Comparison of ENCODE assay signal across 10 mouse cellular contexts in genomic region chr10:93608051-93608450, GRCm38 (mm10). TPM values are rescaled to one million over a fixed set of nuclear protein-coding genes. Genes with fewer than 3 reads are reported as not detected.
DNase-seq lines count a peak whose midpoint lies in the region; ATAC-seq and TF ChIP-seq lines count a peak whose summit lies in the region.
"Had no signal": no experiment of that assay in that cellular context is flagged by ENCODE, and none has a peak within 500 bp of the region (broad histone marks: within the 10 kb centered on the region; RNA-seq: fewer than 3 reads in every experiment).

No protein-coding gene starts in this region.

- H3K4me3 ChIP-seq in liver, postnatal 0 days (ENCODE audit: low read depth, low read length), result no peak overlapping the region
- H3K4me3 ChIP-seq in liver, embryonic 11.5 days (ENCODE audit: low read depth, low read length), result no peak overlapping the region
- no peak overlapping the region for H3K4me3 ChIP-seq in hindbrain, postnatal 0 days (ENCODE audit: low read length)
- H3K4me3 ChIP-seq: midbrain, embryonic 12.5 days had no signal

- TF ChIP-seq CTCF in liver, postnatal 0 days (IDR thresholded peaks at IDR 0.05; ENCODE audit: low read depth), result peak; percentile 58
- peak; percentile 70 for TF ChIP-seq CTCF in hindbrain, postnatal 0 days (IDR thresholded peaks at IDR 0.05; ENCODE audit: low read depth)

- TF ChIP-seq EP300 in liver, postnatal 0 days (IDR thresholded peaks at IDR 0.05; ENCODE audit: low read depth), result no peak

- H3K4me1 ChIP-seq in liver, postnatal 0 days (ENCODE audit: insufficient read depth), result no peaks in the 10 kb centered on the region
- H3K4me1 ChIP-seq in liver, embryonic 11.5 days (replicated peaks; ENCODE audit: control insufficient read depth, insufficient read depth, low read length), result no peaks in the 10 kb centered on the region
- no peaks in the 10 kb centered on the region for H3K4me1 ChIP-seq in hindbrain, postnatal 0 days (ENCODE audit: insufficient read depth, low read length)
- H3K4me1 ChIP-seq: midbrain, embryonic 12.5 days had no signal

- H3K27ac ChIP-seq in liver, postnatal 0 days (ENCODE audit: low read depth), result no peak overlapping the region
- H3K27ac ChIP-seq in liver, embryonic 11.5 days (ENCODE audit: low read depth, low read length), result no peak overlapping the region
- no peak overlapping the region for H3K27ac ChIP-seq in hindbrain, postnatal 0 days
- H3K27ac ChIP-seq: midbrain, embryonic 12.5 days had no signal

- H3K36me3 ChIP-seq in liver, postnatal 0 days (replicated peaks; ENCODE audit: insufficient read depth, low read length), result no peaks in the 10 kb centered on the region
- H3K36me3 ChIP-seq in liver, embryonic 11.5 days (ENCODE audit: control insufficient read depth, insufficient read depth, low read length), result no peaks in the 10 kb centered on the region
- H3K36me3 ChIP-seq in hindbrain, postnatal 0 days (ENCODE audit: insufficient read depth, low read length), result no peaks in the 10 kb centered on the region
- H3K36me3 ChIP-seq: midbrain, embryonic 12.5 days had no signal

- no peak overlapping the region for H3K9ac ChIP-seq in liver, postnatal 0 days (replicated peaks)
- no peak overlapping the region for H3K9ac ChIP-seq in liver, embryonic 11.5 days (ENCODE audit: low read depth, low read length)
- no peak overlapping the region for H3K9ac ChIP-seq in hindbrain, postnatal 0 days (replicated peaks; ENCODE audit: low read length)
- H3K9ac ChIP-seq: midbrain, embryonic 12.5 days had no signal

- 70% methylated on average over 9 of the region's 9 CpGs for WGBS in liver, postnatal 0 days (ENCODE audit: insufficient replicate concordance)
- 64% methylated on average over 9 of the region's 9 CpGs for WGBS in liver, embryonic 11.5 days
- 52% methylated on average over 9 of the region's 9 CpGs for WGBS in hindbrain, postnatal 0 days

- H3K9me3 ChIP-seq in liver, postnatal 0 days (ENCODE audit: low read length), result peaks cover 12% of the 10 kb centered on the region
- peaks cover 3% of the 10 kb centered on the region; the same call in 1 of the 2 replicates for H3K9me3 ChIP-seq in liver, embryonic 11.5 days (ENCODE audit: control insufficient read depth, low read length)
- 0 out of 2 replicates have a peak, but pooled peaks cover 2% of the 10 kb centered on the region for H3K9me3 ChIP-seq in hindbrain, postnatal 0 days (ENCODE audit: low read length)
- H3K9me3 ChIP-seq: midbrain, embryonic 12.5 days had no signal

- DNase-seq in CD4-positive, CD25-positive, alpha-beta regulatory T cell, adult 2 months (ENCODE audit: low read depth, low spot score), result peak; percentile 66
- DNase-seq in liver, postnatal 0 days, result no peak
- DNase-seq in liver, embryonic 11.5 days (ENCODE audit: low spot score), result no peak
- DNase-seq in R1 (ENCODE audit: low read depth, low spot score), result peak; percentile 80
- DNase-seq in hindbrain, postnatal 0 days (ENCODE audit: low spot score), result peak; percentile 54
- DNase-seq in frontal cortex, postnatal 25 days (ENCODE audit: low spot score in 2 of 2), result no peak
- no peak for DNase-seq in ovary, adult 18-20 months (ENCODE audit: low spot score)
- DNase-seq: heart, postnatal 36 days had no signal

- no peaks in the 10 kb centered on the region for H3K27me3 ChIP-seq in liver, postnatal 0 days (ENCODE audit: insufficient read depth, low read length)
- no peaks in the 10 kb centered on the region for H3K27me3 ChIP-seq in liver, embryonic 11.5 days (replicated peaks; ENCODE audit: control insufficient read depth, insufficient read depth, low read length)
- no peaks in the 10 kb centered on the region for H3K27me3 ChIP-seq in hindbrain, postnatal 0 days (ENCODE audit: insufficient read depth, low read length)
- H3K27me3 ChIP-seq: midbrain, embryonic 12.5 days had no signal

- no peak overlapping the region for H3K4me2 ChIP-seq in liver, postnatal 0 days (ENCODE audit: low read depth, low read length)
- no peak overlapping the region for H3K4me2 ChIP-seq in liver, embryonic 11.5 days
- no peak overlapping the region for H3K4me2 ChIP-seq in hindbrain, postnatal 0 days (ENCODE audit: low read depth, low read length)
- H3K4me2 ChIP-seq: midbrain, embryonic 12.5 days had no signal

- ATAC-seq in CD4-positive, CD25-positive, alpha-beta regulatory T cell, adult 4 months, result no peak
- ATAC-seq in liver, postnatal 0 days, result no peak
- ATAC-seq in liver, embryonic 11.5 days (replicated peaks; ENCODE audit: low FRiP score), result no peak
- no peak for ATAC-seq in hindbrain, postnatal 0 days

RNA-seq across cellular contexts. Expression of gene Snrpf, which starts 18.5 kb away (rescaled TPM):
- 10 to 100 TPM; 55.4 to 63.9 TPM for polyA plus RNA-seq in CD4-positive, CD25-positive, alpha-beta regulatory T cell, adult 4 months (2017; shearing (Covaris generic))
- 45.4 and 53.0 TPM in 2 replicates for polyA plus RNA-seq in liver, postnatal 0 days (2015; fragmentation: Nextera tagmentation; extraction: Ambion mirVana)
- polyA plus RNA-seq in liver, embryonic 11.5 days (2014; fragmentation: Nextera tagmentation; extraction: Ambion mirVana), result 179 and 199 TPM in 2 replicates
- 20.1 and 26.2 TPM in 2 replicates for total RNA-seq in hindbrain, postnatal 0 days (2014; rRNA removed)
- polyA plus RNA-seq in hindbrain, postnatal 0 days (2015; fragmentation: Nextera tagmentation; extraction: Ambion mirVana), result 65.2 and 65.8 TPM in 2 replicates

RNA-seq across cellular contexts. Expression of gene Ntn4, which starts 32.4 kb away (rescaled TPM):
- polyA plus RNA-seq in CD4-positive, CD25-positive, alpha-beta regulatory T cell, adult 4 months (2017; shearing (Covaris generic)), result under 1 TPM; 0.12 to 0.27 TPM
- 0.39 and 0.74 TPM in 2 replicates for polyA plus RNA-seq in liver, postnatal 0 days (2015; fragmentation: Nextera tagmentation; extraction: Ambion mirVana)
- polyA plus RNA-seq in liver, embryonic 11.5 days (2014; fragmentation: Nextera tagmentation; extraction: Ambion mirVana), result 0.56 and 0.60 TPM in 2 replicates
- 13.1 and 26.4 TPM in 2 replicates for total RNA-seq in hindbrain, postnatal 0 days (2014; rRNA removed)
- polyA plus RNA-seq in hindbrain, postnatal 0 days (2015; fragmentation: Nextera tagmentation; extraction: Ambion mirVana), result 0.99 and 1.2 TPM in 2 replicates

Comparison
In these comparisons a context has a peak if more than half of its experiments do, and no peak if none do; other contexts are left out.
1. DNase-seq: peak in CD4-positive, CD25-positive, alpha-beta regulatory T cell, adult 2 months (single experiment), R1 (single experiment) and hindbrain, postnatal 0 days (single experiment); none in liver, postnatal 0 days (single experiment), liver, embryonic 11.5 days (single experiment), frontal cortex, postnatal 25 days (0 of 2) and ovary, adult 18-20 months (single experiment).